Mouse (Mus musculus) kidney, adult 2 months (tissue): ENCODE measurements at regions not wholly inside any gene's neighbourhood (a gene's known extent, or its start where the extent isn't known, plus 50 kb on each side); places are given as distances from the start of the nearest gene placed in this dataset.

Experiments used
- CTCF ChIP-seq: fragments of 200-500 bp; conservative IDR thresholded peaks from 2 replicates; pipeline ENCODE4 v1.5.1; 2011; ENCODE audit warnings: low read depth, mild to moderate bottlenecking, control low read depth, low read length, moderate library complexity, mixed read lengths; ENCODE audit not compliant: insufficient read depth, insufficient read length
- POLR2A ChIP-seq: fragments of 200-500 bp; IDR thresholded peaks from one replicate; pipeline ENCODE4 v1.6.1; 2011; ENCODE audit warnings: low read depth, low read length, control low read depth

DNA sequence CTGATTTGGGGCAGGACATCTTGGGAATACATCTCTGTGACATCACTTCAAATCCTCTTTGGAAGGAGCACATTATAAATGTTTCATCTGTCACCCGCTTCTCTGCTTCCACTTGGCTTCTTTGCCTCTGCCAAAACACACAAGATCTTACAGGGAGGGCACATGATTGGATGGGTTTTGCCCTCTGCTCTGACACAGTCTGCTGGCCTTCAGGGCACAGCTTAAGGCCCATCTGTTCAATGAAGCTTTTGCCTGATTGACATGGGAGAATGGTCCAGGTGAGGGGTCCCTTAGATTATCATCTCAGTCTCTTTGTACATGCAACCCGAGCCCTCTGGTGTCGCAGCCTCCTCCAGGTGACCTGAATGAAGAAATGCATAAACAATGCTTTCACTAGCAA is 612.7 kb upstream of the Fam92a start:
- TF ChIP-seq POLR2A (no peak), CTCF (no peak)
